Mouse (Mus musculus) frontal cortex, postnatal 14 days (tissue): ENCODE data around the gene Them7.

ENCODE experiments used
- DNase-seq, 2 experiments: peaks; one replicate each; pipeline ENCODE4 v3.0.0; 2022; ENCODE audit warnings: low spot score in 2 of 2

Gene Them7

DNA sequence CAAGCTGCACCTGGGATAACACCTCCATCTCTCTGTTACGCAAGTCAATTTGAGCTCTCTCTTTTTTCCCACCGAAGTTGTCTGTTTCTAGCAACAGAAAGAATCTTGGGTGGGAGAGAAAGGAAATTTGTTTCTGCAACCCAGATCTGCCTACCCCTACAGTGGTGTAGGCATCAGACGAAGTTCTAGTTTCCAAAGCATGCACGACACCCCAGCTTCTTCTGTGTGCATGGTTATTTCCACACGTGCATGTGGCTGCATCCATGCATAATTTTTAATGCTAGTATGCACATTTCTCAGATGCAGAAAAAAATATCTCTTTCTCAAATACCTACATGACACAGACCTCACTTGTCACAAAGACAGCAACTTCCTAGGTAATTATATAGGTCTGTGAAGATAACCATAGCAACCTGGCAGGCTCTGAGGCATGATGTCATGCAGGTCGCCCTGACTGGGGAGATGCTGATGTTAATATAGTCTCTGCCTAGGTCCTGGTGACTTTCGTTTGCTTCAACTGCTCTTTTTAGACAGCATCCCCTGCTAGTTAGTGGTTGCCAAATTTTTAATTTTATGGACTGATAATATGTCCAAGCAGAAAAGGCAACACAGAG lies 192.0 kb downstream of the Them7 start:
- peak in 1 of 2 experiments; percentile 27 for DNase-seq

DNA sequence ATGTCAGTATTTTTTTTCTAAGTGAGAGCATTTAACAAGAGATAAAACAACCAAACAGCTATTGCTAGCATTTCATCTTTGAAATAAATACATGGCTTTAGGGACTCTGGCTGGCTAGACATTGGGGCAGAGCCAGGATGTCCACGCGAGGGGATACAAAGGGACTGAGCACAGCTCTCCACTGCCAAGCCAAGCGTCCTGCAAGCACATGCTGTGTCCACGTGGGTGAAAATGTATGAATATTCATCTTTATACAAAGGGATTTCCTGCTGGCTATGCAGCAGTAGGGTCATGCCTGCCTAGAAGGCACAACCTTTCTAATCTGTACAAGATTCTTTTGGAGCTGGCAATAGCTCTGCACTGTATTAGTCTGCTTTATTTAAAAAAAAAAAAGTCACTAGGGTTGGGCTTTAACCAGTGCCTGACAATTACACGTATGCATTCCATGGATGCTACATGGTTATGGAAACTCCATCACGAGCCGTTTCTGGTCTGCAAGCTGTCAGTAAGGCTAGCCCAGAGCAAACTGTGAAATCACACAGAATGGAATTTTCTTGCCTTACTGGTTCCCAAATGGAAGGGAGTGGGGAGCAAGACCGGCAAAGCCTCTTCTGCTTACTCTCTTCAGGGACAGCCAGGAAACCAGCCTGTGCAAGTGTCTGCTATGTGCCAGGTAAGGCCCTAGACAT lies 192.7 kb downstream of the Them7 start:
- peak in 1 of 2 experiments; percentile 18 for DNase-seq

DNA sequence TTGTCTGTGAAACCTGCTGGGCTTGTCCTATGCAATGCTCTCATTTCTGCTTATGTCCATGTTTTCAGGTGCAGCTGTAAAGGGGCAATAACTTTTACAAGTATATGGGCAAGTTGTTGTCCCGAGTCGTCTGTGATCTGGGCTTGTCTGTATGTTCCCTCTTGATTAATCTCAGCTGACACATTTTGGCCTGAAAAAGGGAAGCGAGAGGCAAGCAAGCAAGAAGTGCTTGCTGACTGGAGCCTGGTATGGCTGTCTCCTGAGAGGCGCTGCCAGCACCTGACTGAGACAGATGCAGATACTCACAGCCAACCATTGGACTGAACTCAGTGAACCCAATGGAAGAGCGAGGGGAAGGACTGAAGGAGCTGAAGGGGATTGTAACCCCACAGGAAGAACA lies 193.5 kb downstream of the Them7 start:
- DNase-seq, result no peak

GRCm38 (mm10) chr2:105418629-105419227 lies 194.6 kb downstream of the Them7 start:
- no peak for DNase-seq

DNA sequence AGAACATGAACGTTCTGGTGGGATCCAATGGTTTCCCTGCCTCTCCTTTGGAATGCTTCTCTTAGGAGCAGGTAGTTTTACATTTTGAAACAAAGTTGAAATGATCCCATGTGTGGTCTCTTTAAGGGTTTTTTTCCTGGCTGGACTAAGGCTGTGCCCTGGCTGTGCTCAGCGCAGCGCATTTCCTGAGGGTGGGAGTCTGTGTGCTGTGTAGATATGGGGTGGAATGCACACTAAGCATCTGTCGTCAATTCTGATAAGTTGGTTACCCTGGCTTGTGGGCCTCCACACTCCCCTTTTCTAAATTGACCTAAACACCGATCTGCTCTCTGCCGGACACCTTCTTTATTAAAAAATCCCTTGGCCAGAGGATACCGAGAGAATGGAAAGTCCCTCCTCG lies 203.3 kb downstream of the Them7 start:
- no peak for DNase-seq

DNA sequence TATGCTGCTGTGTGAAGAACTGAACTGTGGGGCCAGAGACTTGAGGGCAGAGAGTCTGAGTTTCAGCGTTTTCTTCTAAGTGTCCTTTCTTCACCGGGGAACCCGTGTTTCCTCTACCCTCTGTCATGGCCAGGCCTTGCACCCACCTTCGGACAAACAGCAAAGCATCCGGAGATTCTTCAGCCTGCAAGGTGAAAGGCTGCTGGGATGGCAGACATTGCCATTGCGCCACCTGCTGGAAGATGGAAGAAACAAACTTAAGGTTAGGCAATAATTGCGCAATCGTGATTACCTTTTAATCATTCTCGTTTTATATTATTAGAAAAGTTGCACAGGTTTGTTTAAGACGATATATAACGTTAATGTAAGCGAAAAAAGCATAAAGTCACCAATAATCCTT lies 203.9 kb downstream of the Them7 start:
- peak in 1 of 2 experiments; percentile 54 for DNase-seq

GRCm38 (mm10) chr2:105428467-105428866 lies 204.3 kb downstream of the Them7 start:
- DNase-seq, result no peak
